Mouse (Mus musculus) olfactory bulb, adult 2 months (tissue): ENCODE results near the gene Rhof. TPM values are rescaled to one million over a fixed set of nuclear protein-coding genes. Genes with fewer than 3 reads are reported as not detected.

Experiments
- H3K27ac ChIP-seq: fragments of 200-500 bp; 2 replicates; pipeline ENCODE4 v1.5.1; 2012; ENCODE audit warnings: low read depth, low read length; ENCODE audit not compliant: insufficient read depth
- H3K4me1 ChIP-seq: fragments of 200-500 bp; 2 replicates; pipeline ENCODE4 v1.6.1; 2012; ENCODE audit warnings: low read length; ENCODE audit not compliant: control insufficient read depth, insufficient read depth
- H3K4me3 ChIP-seq: fragments of 200-500 bp; 2 replicates; pipeline ENCODE4 v1.5.1; 2012; ENCODE audit warnings: mild to moderate bottlenecking, low read depth, low read length, moderate library complexity; ENCODE audit not compliant: insufficient read depth
- CTCF ChIP-seq: fragments of 200-500 bp; IDR thresholded peaks from 2 replicates; pipeline ENCODE4 v1.5.1; 2012; ENCODE audit warnings: low read depth, mild to moderate bottlenecking, low read length, moderate library complexity; ENCODE audit not compliant: insufficient read depth
- POLR2A ChIP-seq: fragments of 200-500 bp; IDR thresholded peaks from 2 replicates; pipeline ENCODE4 v1.6.1; 2012; ENCODE audit warnings: mild to moderate bottlenecking, low read depth, low read length, moderate library complexity; ENCODE audit not compliant: insufficient read depth
- WGBS: fragments of 180-500 bp; shearing (Covaris S2); methylation state at CpG from one replicate; pipeline ENCODE4 v1.1.7; 2018; 5-methylcytosine and 5-hydroxymethylcytosine counted together
- polyA plus RNA-seq: library from polyadenylated mRNA; stranded (reverse); fragments of >200 nt; gene quantifications from 2 replicates; pipeline ENCODE4 v1.2.4, GENCODE M21; 2012; ENCODE audit warnings: low replicate concordance; ENCODE audit not compliant: missing spikeins, insufficient read depth, insufficient read length

Rhof gene
- polyA plus RNA-seq, result not detected in 2 replicates

DNA sequence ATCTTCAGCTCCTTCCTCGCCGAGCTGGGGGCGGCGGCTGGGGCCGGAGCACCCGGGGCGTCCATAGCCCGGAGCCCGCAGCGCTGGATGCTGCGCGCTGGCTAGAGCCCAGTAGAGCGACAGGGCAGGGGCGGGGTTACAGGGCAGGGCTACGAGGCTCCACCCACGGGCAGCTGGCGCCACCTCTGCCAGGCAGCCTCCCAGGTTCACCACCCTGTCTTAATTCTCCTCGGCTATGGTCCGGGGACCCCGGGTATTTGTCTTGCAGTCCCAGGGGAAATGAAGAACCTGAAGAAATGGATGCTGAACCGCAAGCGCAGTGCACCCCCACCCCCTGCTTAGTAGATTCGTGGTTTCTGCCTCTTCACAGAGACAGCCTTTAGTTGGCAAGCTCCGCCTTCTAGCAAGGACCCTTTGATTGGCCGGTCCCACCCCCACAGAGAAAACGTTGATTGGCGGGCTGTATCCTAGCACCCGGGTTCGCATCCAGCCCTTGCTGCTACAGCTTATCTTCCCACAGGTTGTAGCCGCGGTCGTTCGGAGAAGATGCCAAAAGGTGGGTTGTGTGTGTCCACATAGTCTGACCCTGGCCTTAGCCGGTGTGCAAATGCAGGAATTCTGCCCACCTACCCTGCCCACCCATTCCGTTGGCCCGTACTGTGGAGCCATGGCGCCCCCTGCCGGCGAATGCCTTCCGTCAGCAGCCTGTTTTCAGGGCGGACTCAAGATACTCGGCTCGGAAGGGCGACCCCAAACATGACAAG lies at the start of gene Rhof:
TSS of gene Rhof (minus strand) at position 385 of the 764 bp plus-strand sequence.
- H3K4me1 ChIP-seq, result peaks cover 72% of the 10 kb centered on the region
- peak within 1 kb of the TSS; percentile 76 for H3K27ac ChIP-seq
- TF ChIP-seq CTCF (peak; percentile 97), POLR2A (peak; percentile 55; the same call in 1 of the 2 replicates)
- H3K4me3 ChIP-seq, result peak within 1 kb of the TSS; percentile 70
- 1% methylated on average over 44 of the region's 44 CpGs for WGBS

DNA sequence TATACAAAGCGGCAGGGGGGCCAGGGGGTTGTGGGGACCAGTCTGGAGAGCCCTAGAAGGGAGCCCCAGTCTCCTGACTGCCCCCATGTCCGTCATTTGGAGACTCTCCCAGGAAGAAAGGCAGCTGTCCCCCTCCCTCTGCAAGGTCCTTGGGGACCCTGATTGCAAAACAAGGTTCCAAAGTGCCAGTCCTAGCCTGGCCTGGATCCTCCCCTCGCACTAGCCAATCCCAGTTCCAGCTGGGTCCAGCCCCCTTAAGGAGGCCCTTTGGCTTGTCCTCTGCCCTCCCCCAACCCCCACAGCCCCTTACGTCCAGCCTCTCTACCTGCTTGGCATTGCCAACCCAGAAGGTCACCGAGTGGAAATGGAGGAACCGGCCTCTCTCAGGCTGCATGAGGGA lies 49.0 kb upstream of the Rhof start:
- 82% methylated on average over 6 of the region's 6 CpGs for WGBS
- Histone ChIP-seq H3K27ac (no peak overlapping the region), H3K4me3 (no peak overlapping the region), H3K4me1 (no peaks in the 10 kb centered on the region; the same call in 1 of the 2 replicates)
- TF ChIP-seq POLR2A (no peak), CTCF (no peak)

DNA sequence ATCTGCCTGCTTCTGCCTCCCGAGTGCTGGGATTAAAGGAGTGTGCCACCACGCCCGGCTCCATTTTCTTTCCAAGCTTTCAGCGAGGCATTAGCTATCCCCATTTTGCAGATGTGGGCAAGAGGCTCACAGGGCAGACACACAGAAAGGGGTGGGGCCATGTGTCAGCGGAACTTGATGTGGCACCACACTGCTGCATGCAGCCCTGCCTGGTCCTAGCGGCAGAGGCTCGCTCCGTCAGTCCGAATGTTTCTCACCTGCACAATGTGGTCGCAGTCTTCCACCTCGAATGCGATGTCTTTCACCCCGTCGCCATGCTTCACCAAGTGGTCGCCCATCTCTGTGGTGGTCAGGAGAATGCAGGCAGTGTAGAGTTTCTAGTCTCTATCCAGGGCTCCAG lies 47.9 kb upstream of the Rhof start:
- H3K27ac ChIP-seq, result no peak overlapping the region
- no peak overlapping the region for H3K4me3 ChIP-seq
- no peaks in the 10 kb centered on the region for H3K4me1 ChIP-seq
- no peak for TF ChIP-seq POLR2A
- no peak for TF ChIP-seq CTCF
- WGBS, result 93% methylated on average over 15 of the region's 15 CpGs

DNA sequence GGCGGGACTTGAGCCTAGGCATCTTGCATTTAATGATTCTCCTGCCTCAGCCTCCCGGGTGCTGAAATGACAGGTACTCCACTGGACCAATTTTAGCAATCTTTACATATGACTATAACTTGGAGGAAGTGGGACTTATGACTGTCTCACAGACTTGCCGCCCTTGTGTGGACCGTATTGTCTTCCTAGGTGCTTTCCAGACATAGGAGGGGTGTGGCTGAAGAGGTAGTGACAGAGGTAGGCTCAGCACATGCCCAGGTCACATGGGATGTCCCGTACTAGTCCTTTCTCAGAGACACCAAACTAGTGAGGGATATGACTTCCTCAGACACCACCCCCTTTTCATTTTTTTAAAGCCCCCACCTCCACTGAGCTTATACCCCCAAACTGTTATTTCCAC lies 46.3 kb upstream of the Rhof start:
- H3K4me3 ChIP-seq, result no peak overlapping the region
- 95% methylated on average over 5 of the region's 5 CpGs for WGBS
- no peak overlapping the region for H3K27ac ChIP-seq
- TF ChIP-seq POLR2A, result no peak
- no peak for TF ChIP-seq CTCF
- no peaks in the 10 kb centered on the region for H3K4me1 ChIP-seq

DNA sequence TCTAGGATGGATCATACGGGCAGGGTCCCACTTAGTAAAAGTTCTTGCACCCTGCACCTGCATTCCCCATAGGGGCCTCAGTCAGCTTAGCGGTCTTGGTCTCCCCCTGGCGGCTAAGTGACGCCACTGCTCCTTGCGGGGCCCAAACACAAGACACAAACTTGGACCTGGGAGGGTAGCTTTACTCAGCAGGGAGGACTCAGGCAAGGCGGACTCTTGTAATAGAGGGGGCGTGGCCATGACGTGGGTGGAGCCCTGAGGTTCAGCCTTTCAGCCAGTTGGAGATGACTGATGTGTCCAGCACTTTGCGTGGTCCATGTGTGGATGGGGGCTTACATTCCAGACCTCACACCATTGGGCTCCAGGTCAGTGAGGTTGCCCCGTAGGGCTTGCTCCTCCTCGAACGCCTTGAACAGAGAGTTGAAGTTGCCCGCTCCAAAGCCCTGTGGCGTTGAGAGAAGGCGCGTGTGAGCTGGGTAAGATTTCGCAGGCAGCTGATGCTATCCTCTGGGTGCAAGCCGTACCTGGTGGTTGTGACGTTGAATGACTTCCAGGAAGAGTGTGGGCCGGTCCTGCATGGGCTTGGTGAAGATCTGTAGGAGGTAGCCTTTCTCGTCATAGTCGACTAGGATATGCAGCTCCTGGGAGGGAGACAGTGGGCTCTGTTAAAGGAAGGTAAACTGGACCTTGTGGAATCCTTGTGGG lies 39.3 kb upstream of the Rhof start:
- 11% methylated on average over 22 of the region's 22 CpGs for WGBS
- Histone ChIP-seq H3K4me1 (peaks cover 16% of the 10 kb centered on the region), H3K4me3 (no peak overlapping the region), H3K27ac (no peak overlapping the region)
- TF ChIP-seq CTCF (peak; percentile 92), POLR2A (no peak)

DNA sequence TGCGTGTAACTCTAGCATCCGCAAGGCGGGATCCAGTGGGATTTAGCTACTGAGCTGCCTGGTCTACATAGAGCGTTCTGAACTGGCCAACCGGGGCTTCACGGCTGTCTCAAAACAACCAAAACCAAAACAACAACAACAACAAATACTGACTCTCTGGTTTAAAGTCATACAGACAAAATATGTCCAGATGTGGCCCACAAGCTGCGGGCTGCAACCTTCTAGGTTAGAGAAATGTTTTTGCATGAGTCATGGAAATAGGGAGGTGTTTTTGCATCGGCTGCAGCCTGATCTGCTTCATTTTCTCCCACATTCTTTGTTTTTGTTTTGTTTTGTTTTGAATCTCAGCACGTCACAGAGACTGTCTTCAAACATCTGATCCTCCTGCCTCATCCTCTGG lies 37.9 kb upstream of the Rhof start:
- 32% methylated on average over 9 of the region's 9 CpGs for WGBS
- no peak for TF ChIP-seq POLR2A
- Histone ChIP-seq H3K4me1 (peaks cover 16% of the 10 kb centered on the region), H3K27ac (peak overlapping the region; percentile 9; the same call in 1 of the 2 replicates), H3K4me3 (no peak overlapping the region)

DNA sequence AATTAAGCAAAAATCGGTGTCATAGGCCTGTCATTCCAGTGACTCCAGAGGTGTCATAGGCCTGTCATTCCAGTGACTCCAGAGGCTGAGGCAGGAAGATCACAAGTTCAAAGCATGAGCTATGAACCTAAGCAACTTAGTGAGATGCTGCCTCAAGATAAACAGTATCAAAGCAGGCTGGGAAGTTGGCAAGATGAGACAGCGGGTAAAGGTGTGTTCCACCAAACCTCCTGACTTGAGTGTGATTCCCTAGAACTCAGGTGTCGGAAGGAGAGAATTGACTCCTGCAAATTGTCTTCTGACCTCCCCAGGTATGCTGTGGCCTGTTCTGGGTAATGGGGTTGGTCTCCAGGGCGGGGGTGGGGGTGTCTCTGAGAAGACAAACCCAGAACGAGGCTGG lies 36.8 kb upstream of the Rhof start, which contains the start of gene Psmd9:
TSS of gene Psmd9 (plus strand) at position 130 of the 400 bp plus-strand sequence.
- TF ChIP-seq CTCF (no peak), POLR2A (no peak)

DNA sequence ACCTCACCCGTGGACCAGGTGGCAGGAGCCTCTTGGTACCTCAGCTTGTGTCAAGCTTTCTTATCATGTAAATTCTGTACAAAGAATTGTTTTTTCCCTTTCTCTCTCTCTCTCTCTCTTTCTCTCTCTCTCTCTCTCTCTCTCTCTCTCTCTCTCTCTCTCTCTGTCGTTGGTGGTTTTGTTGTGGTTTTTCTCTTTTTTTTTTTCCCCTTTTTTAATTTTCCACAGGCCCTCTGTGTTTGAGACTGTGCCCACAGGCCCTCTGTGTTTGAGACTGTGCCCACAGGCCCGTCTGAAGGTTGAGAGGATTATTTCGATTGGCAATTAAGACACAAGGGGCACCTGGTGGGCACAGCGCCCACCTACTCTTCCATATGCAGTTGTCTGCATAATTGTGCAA lies 35.1 kb upstream of the Rhof start:
- 57% methylated on average over 5 of the region's 5 CpGs for WGBS
- TF ChIP-seq CTCF (no peak), POLR2A (no peak)
- Histone ChIP-seq H3K4me1 (peaks cover 18% of the 10 kb centered on the region), H3K4me3 (no peak overlapping the region), H3K27ac (no peak overlapping the region)

More for the DNA sequence above, 36.8 kb upstream of the Rhof start, which contains the start of gene Psmd9:
- H3K27ac ChIP-seq, result peak within 1 kb of the TSS; percentile 9
- WGBS, result 73% methylated on average over 5 of the region's 5 CpGs
- H3K4me1 ChIP-seq, result peaks cover 16% of the 10 kb centered on the region
- H3K4me3 ChIP-seq, result no peak within 1 kb of the TSS

DNA sequence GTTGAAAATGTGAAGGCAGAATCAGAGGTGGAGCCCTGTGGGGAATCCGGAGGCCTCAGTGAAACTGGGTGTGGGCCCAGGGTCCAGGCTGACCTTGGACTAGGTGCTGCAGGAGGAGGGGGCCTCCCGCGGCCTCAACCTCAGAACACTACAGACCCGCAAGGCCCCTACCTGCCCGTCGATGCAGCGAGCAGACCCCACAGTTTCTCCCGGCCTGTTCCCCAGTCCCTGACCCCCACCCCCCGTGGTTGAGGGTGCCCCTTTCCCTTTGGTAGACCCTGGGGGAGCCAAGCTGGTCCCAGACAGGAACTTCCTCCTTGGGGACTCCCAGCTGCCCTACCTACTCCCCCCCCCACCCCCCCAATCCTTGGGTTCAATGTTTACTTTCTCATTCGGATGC lies 33.9 kb upstream of the Rhof start:
- 87% methylated on average over 10 of the region's 10 CpGs for WGBS
- Histone ChIP-seq H3K4me1 (peaks cover 16% of the 10 kb centered on the region), H3K4me3 (no peak overlapping the region), H3K27ac (no peak overlapping the region)
- TF ChIP-seq CTCF, result no peak
- no peak for TF ChIP-seq POLR2A
